Mouse (Mus musculus) MEL (cell line): ENCODE measurements at regions not wholly inside any gene's neighbourhood (a gene's known extent, or its start where the extent isn't known, plus 50 kb on each side); places are given as distances from the start of the nearest gene placed in this dataset.

Source experiments
- CHD1 ChIP-seq: IDR thresholded peaks from 2 replicates; pipeline ENCODE4 v1.6.1; 2012; ENCODE audit warnings: low read depth, mild to moderate bottlenecking, inconsistent platforms, low read length, improper control_type of control experiment
- CTCF ChIP-seq, 3 experiments: IDR thresholded peaks in 2 of 3; conservative IDR thresholded peaks in 1 of 3; 2 replicates each; pipeline ENCODE4 v1.5.1; 2011 to 2012; ENCODE audit warnings: low read length in 3 of 3, low read depth in 2 of 3, mild to moderate bottlenecking in 2 of 3, improper control_type of control experiment in 1 of 3, inconsistent platforms in 1 of 3, mixed read lengths in 1 of 3, moderate library complexity in 1 of 3; ENCODE audit not compliant: control insufficient read depth in 1 of 3, insufficient read depth in 1 of 3, poor library complexity in 1 of 3, severe bottlenecking in 1 of 3
- EP300 ChIP-seq, 2 experiments: IDR thresholded peaks; 2 replicates each; pipeline ENCODE4 v1.6.1; 2011; ENCODE audit warnings: improper control_type of control experiment in 2 of 2, low read length in 2 of 2, low read depth in 1 of 2, mild to moderate bottlenecking in 1 of 2
- JUND ChIP-seq: IDR thresholded peaks from 2 replicates; pipeline ENCODE4 v1.6.1; 2011; ENCODE audit warnings: low read depth, mild to moderate bottlenecking, improper control_type of control experiment, low read length
- MYC ChIP-seq: IDR thresholded peaks from 2 replicates; pipeline ENCODE4 v1.6.1; 2011; ENCODE audit warnings: low read depth, mild to moderate bottlenecking, low read length, improper control_type of control experiment, moderate library complexity
- POLR2AphosphoS2 ChIP-seq: IDR thresholded peaks from 2 replicates; pipeline ENCODE4 v1.6.1; 2011; ENCODE audit warnings: low read length, improper control_type of control experiment
- RAD21 ChIP-seq: IDR thresholded peaks from 2 replicates; pipeline ENCODE4 v1.6.1; 2011; ENCODE audit warnings: mild to moderate bottlenecking, low read depth, low read length, improper control_type of control experiment
- TCF12 ChIP-seq: IDR thresholded peaks from 2 replicates; pipeline ENCODE4 v1.6.1; 2014; ENCODE audit warnings: low read depth, mild to moderate bottlenecking, inconsistent platforms, low read length, improper control_type of control experiment, moderate library complexity
- UBTF ChIP-seq: IDR thresholded peaks from 2 replicates; pipeline ENCODE4 v1.6.1; 2012; ENCODE audit warnings: low read depth, mild to moderate bottlenecking, inconsistent platforms, low read length, improper control_type of control experiment, moderate library complexity, borderline replicate concordance; ENCODE audit not compliant: insufficient read depth

DNA sequence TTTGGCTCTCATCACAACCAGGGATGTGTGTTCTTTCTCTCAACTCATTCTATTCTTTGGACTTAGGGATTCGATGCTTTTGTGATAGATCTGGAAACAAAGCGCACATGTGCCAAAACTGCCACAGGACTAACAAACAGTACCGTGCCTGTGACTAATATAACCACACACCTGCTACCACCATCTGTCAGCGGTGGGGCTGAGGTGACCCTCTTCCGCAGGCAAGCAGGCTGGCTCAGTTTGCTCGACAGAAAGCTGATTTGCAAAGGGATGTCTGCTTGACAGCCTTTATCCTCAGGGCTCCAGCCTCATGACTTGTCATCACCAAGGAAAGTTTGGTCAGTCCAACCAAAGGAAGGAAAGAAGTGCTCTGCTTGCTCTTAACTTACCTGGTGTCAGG, 146.7 kb upstream of the Fer start:
- TF ChIP-seq CTCF (IDR thresholded peaks at IDR 0.05 in 2 of 3, conservative IDR thresholded peaks at IDR 0.05 in 1 of 3; ENCODE audit: control insufficient read depth in 1 of 3, insufficient read depth in 1 of 3, low read depth in 2 of 3, low read length in 3 of 3, poor library complexity in 1 of 3, severe bottlenecking in 1 of 3) (no peak), MYC (no peak), EP300 (IDR thresholded peaks at IDR 0.05; ENCODE audit: low read depth in 1 of 2, low read length in 2 of 2) (no peak), TCF12 (no peak), RAD21 (no peak), UBTF (no peak), POLR2AphosphoS2 (no peak), CHD1 (no peak), JUND (no peak)
